Mouse (Mus musculus) G1E (cell line): Measurements from ENCODE around the gene Dbp. TPM values are rescaled to one million over a fixed set of nuclear protein-coding genes. Genes with fewer than 3 reads are reported as not detected.
A peak's percentile ranks its signal among the peaks of the same experiment; 100 is the strongest.

Experiments
- ATAC-seq: 2 replicates; pipeline ENCODE4 v1.8.0; 2016; ENCODE audit warnings: mild to moderate bottlenecking; ENCODE audit not compliant: insufficient number of reproducible peaks, poor library complexity, low FRiP score, severe bottlenecking; ENCODE audit errors: extremely low read depth
- DNase-seq: peaks from one replicate; pipeline ENCODE4 v3.0.0; 2012; ENCODE audit warnings: low spot score
- H3K27me3 ChIP-seq: 2 replicates; pipeline ENCODE4 v1.6.1; 2012; ENCODE audit warnings: mild to moderate bottlenecking, low read length, inconsistent platforms; ENCODE audit not compliant: insufficient read depth
- H3K36me3 ChIP-seq: replicated peaks from 2 replicates; pipeline ENCODE3; 2012; ENCODE audit warnings: mild to moderate bottlenecking, inconsistent platforms
- H3K4me1 ChIP-seq: 2 replicates; pipeline ENCODE4 v1.6.1; 2012; ENCODE audit warnings: low read depth, low read length, inconsistent platforms, mixed read lengths; ENCODE audit not compliant: insufficient read depth
- H3K4me3 ChIP-seq: 2 replicates; pipeline ENCODE4 v1.5.1; 2012; ENCODE audit warnings: low read depth, mild to moderate bottlenecking, inconsistent platforms, low read length, moderate library complexity, mixed read lengths
- H3K9me3 ChIP-seq: replicated peaks from 2 replicates; pipeline ENCODE4 v1.6.1; 2012; ENCODE audit warnings: inconsistent platforms
- CTCF ChIP-seq: IDR thresholded peaks from 2 replicates; pipeline ENCODE4 v1.5.1; 2012; ENCODE audit warnings: low read depth, low read length, inconsistent platforms, mixed read lengths
- GATA1 ChIP-seq: IDR thresholded peaks from 2 replicates; pipeline ENCODE4 v1.6.1; 2012; ENCODE audit warnings: borderline replicate concordance, low read length, inconsistent platforms, mixed read lengths
- GATA2 ChIP-seq: IDR thresholded peaks from 2 replicates; pipeline ENCODE4 v1.6.1; 2012; ENCODE audit warnings: low read depth, low read length, inconsistent platforms, borderline replicate concordance
- POLR2AphosphoS5 ChIP-seq: IDR thresholded peaks from 2 replicates; pipeline ENCODE4 v1.6.1; 2012; ENCODE audit warnings: low read depth, low read length, inconsistent platforms; ENCODE audit not compliant: insufficient replicate concordance
- TAL1 ChIP-seq: conservative IDR thresholded peaks from 2 replicates; pipeline ENCODE4 v1.6.1; 2012; ENCODE audit warnings: low read depth, low read length, inconsistent platforms, mixed read lengths
- polyA plus RNA-seq: library from polyadenylated mRNA; stranded (reverse); fragments of >175 nt; gene quantifications from 2 replicates; pipeline ENCODE4 v1.2.3, GENCODE M21; 2012
- total RNA-seq, 2 experiments: library from RNA; stranded (forward) in 1 of 2; stranded (reverse) in 1 of 2; fragments of 200-1000 nt in 1 of 2; fragments of >200 nt in 1 of 2; fragmentation: Nextera tagmentation in 1 of 2; gene quantifications; 2 replicates each; pipeline ENCODE4 v1.2.3; 2014 to 2017

Dbp gene
- total and polyA plus RNA-seq, 3 experiments: 18.0 to 33.7 (median 30.2) TPM

DNA sequence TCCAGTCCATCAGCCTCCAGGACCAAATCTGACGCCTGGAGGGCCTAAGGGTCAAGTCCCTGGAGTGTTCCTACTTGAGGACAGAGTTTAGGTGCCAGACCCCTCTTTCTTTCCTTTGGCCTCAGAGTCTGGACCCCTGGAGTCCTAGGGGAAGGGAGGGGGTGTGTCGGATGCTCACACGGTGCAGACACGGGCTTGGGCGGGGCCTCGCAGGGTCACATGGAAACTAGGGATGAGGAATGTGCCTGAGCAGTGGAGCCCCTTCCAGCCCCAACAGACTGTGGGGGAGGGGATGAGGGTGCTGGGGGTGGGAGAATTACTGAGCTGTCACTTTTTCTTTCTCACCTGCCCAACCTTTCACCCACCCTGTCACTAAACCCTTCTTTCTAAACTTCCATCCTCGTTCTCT, 989 bp downstream of the Dbp start:
- H3K4me3 ChIP-seq: peak overlapping the region; percentile 81
- no peaks in the 10 kb centered on the region for H3K9me3 ChIP-seq
- H3K27me3 ChIP-seq: peaks cover 19% of the 10 kb centered on the region
- H3K4me1 ChIP-seq: peaks cover 84% of the 10 kb centered on the region
- peak; percentile 65 for DNase-seq
- TF ChIP-seq POLR2AphosphoS5 (no peak), GATA2 (no peak), TAL1 (no peak), CTCF (no peak), GATA1 (no peak)
- no peak for ATAC-seq
- H3K36me3 ChIP-seq: peaks cover 29% of the 10 kb centered on the region

DNA sequence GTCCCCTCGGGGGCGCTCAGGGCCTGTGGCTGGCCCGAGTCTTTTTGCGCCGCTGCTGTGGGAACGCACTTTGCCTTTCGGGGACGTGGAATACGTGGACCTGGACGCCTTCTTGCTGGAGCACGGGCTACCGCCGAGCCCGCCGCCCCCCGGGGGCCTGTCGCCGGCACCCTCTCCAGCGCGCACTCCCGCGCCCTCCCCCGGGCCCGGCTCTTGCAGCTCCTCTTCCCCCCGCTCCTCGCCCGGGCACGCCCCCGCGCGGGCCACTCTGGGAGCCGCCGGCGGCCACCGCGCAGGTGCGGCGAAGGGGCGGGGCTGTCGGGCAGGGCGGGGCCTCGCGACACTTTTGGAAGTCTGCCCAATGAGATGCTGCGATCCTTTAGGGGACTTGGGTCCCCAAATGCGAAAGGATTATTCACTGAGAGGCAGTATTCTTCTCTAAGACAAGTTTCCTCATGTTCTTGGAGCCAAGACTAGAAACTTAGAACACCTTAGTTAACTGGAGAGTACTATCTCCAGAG, 1.9 kb downstream of the Dbp start:
- DNase-seq: peak; percentile 92
- ATAC-seq: 0 out of 2 replicates have a peak, but pooled peaks have one; percentile 2
- Histone ChIP-seq H3K9me3 (no peaks in the 10 kb centered on the region), H3K4me1 (peaks cover 75% of the 10 kb centered on the region), H3K36me3 (peaks cover 38% of the 10 kb centered on the region), H3K4me3 (peak overlapping the region; percentile 81), H3K27me3 (peaks cover 10% of the 10 kb centered on the region; the same call in 1 of the 2 replicates)
- TF ChIP-seq TAL1 (no peak), GATA2 (no peak), GATA1 (no peak), CTCF (no peak), POLR2AphosphoS5 (no peak)

DNA sequence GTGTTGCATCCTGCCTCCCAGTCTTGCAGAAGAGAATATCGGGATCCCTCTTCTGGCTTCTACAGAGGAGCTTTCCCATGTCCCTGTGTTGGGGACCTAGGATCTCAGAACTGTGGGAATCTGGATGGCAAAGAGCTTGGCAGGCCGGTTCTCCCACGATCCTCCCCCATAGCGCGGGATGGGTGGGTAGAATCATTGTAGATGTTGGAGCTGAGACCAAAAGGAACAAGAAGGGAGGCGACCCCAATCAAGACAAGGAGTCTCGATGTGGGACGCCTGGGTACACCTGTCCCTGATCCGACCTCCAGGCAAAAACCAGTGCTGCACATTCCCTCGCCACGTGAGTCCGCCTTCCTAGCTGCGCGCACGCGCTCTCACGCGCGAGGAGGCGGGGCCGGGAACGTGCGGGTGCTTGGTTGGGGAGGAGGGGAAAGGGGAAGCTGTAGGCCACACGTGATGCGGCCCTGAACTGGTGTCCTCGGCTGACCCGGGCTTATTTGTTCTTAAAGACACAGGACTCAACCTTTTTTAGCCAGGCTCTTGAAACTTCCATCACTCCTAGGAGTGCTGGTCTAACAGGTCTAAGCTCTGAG, 2.6 kb downstream of the Dbp start:
- Histone ChIP-seq H3K27me3 (peaks cover 4% of the 10 kb centered on the region; the same call in 1 of the 2 replicates), H3K36me3 (peaks cover 45% of the 10 kb centered on the region), H3K4me1 (peaks cover 78% of the 10 kb centered on the region), H3K4me3 (peak overlapping the region; percentile 81), H3K9me3 (no peaks in the 10 kb centered on the region)
- DNase-seq (peak; percentile 91), ATAC-seq (0 out of 2 replicates have a peak, but pooled peaks have one; percentile 4)
- no peak for TF ChIP-seq GATA1
- no peak for TF ChIP-seq CTCF
- TF ChIP-seq POLR2AphosphoS5: no peak
- no peak for TF ChIP-seq GATA2
- no peak for TF ChIP-seq TAL1

DNA sequence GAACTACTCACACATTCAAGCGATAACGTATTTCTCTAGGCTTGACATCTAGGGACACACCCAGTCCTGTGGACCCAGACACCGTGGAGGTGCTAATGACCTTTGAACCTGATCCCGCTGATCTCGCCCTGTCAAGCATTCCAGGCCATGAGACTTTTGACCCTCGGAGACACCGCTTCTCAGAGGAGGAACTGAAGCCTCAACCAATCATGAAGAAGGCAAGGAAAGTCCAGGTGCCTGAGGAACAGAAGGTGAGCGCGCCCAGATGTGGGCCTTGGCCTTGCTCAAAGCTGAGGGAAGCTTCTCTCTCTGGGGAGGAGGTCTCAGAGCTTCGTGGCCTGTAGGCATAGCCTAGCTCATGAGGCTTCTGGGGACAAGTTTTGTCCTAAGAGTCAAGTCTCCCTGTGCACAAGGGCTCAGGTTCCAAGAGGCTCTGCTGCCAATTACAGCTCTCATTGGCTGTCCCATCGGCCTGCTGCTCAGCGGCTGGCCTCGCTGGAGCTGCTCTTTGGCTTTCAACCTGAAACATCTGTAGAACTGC, 3.4 kb downstream of the Dbp start:
- Histone ChIP-seq H3K4me1 (peaks cover 75% of the 10 kb centered on the region), H3K36me3 (peaks cover 53% of the 10 kb centered on the region), H3K4me3 (peak overlapping the region; percentile 81), H3K27me3 (no peaks in the 10 kb centered on the region), H3K9me3 (no peaks in the 10 kb centered on the region)
- ATAC-seq (no peak), DNase-seq (no peak)
- TF ChIP-seq GATA1 (no peak), TAL1 (no peak), GATA2 (no peak), CTCF (no peak), POLR2AphosphoS5 (no peak)

DNA sequence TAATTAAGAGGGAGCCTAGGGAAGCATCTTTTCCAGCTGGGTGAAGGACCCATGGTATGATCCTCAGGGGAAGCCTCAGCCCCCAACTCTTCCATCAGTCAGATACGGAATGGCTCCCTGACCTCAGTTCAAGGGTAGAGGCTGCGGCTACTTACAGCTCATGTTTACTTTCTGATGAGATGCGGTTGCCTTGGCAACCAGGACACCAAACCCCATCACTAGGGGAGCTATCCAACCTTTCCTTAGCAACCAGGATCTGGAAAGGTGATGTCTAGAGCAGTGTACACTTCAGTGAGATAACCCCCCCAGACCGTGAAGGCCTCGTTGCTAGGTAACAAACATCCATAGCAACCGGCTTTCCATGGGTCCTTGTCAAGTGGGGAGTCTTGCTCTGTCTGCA, 4.1 kb downstream of the Dbp start:
- H3K36me3 ChIP-seq: peaks cover 60% of the 10 kb centered on the region
- peaks cover 74% of the 10 kb centered on the region for H3K4me1 ChIP-seq
- no peaks in the 10 kb centered on the region for H3K9me3 ChIP-seq
- TF ChIP-seq GATA1: no peak
- no peak; the same call in 1 of the 2 replicates for TF ChIP-seq POLR2AphosphoS5
- TF ChIP-seq TAL1: no peak
- no peak for TF ChIP-seq CTCF
- no peak for TF ChIP-seq GATA2
- no peak for DNase-seq
- H3K4me3 ChIP-seq: no peak overlapping the region; the same call in 1 of the 2 replicates
- ATAC-seq: no peak
- no peaks in the 10 kb centered on the region for H3K27me3 ChIP-seq

DNA sequence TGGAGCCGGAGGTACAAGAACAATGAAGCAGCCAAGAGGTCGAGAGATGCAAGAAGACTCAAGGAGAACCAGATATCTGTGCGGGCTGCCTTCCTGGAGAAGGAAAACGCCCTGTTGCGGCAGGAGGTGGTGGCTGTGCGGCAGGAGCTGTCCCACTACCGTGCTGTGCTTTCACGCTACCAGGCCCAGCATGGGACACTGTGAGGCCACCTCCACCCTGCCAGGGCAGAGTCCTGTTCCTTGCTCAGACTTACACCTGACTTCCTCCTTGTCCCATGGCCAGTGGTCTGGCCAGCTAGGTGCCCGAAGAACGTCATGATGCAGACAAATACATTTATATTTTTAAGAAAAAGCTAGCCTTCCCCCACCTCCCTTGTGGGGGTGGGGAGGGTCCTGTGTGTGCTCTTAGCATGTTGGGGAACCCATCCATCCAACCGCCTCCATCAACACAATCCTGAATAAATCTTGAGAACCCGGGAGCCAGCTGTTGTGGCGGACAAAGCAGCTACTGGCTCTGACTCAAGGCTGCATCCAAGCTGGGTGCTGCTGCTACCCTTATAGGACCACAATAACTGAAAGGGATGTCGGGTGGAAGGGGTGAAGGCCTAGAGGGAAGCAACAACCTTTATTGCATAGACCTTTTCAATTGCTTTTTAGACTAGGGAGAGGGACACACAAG, 4.9 kb downstream of the Dbp start:
- H3K9me3 ChIP-seq: no peaks in the 10 kb centered on the region
- ATAC-seq: no peak
- peaks cover 66% of the 10 kb centered on the region for H3K36me3 ChIP-seq
- no peak for DNase-seq
- peak overlapping the region; percentile 22; the same call in 1 of the 2 replicates for H3K4me3 ChIP-seq
- no peak for TF ChIP-seq GATA1
- TF ChIP-seq GATA2: no peak
- TF ChIP-seq POLR2AphosphoS5: peak; percentile 12; the same call in 1 of the 2 replicates
- no peak for TF ChIP-seq TAL1
- TF ChIP-seq CTCF: no peak
- H3K27me3 ChIP-seq: no peaks in the 10 kb centered on the region
- peaks cover 76% of the 10 kb centered on the region for H3K4me1 ChIP-seq
